Mouse (Mus musculus): ENCODE measurements around the gene Tmem161a. TPM values are rescaled to one million over a fixed set of nuclear protein-coding genes. Genes with fewer than 3 reads are reported as not detected.

Tmem161a gene
- polyA plus RNA-seq, 1 experiment, result 28.1 TPM

GRCm38 (mm10) chr8:70230837-70231236 is 58.7 kb downstream of the Tmem161a start:
- no peak for TF ChIP-seq CTCF (IDR thresholded peaks at IDR 0.05; ENCODE audit: low read depth, low read length)
- TF ChIP-seq POLR2A (IDR thresholded peaks at IDR 0.05; ENCODE audit: borderline replicate concordance, low read depth, low read length), result no peak
- Histone ChIP-seq H3K4me1 (ENCODE audit: control insufficient read depth, insufficient read depth, low read length) (peaks cover 5% of the 10 kb centered on the region), H3K27ac (ENCODE audit: insufficient read depth, low read depth, low read length) (no peak overlapping the region), H3K4me3 (ENCODE audit: insufficient read depth, low read length) (no peak overlapping the region)

Other genes with a start within 250 kb of the Tmem161a start
- 36.5 and 36.9 TPM in 2 replicates for gene Gatad2a, start 176.0 kb upstream of the Tmem161a start, polyA plus RNA-seq (2012; ENCODE audit: insufficient read depth, insufficient read length, missing spikeins)
- gene Mau2, start 129.6 kb upstream of the Tmem161a start, polyA plus RNA-seq (2012; ENCODE audit: insufficient read depth, insufficient read length, missing spikeins), result 47.2 and 51.1 TPM in 2 replicates
- 23.4 and 25.5 TPM in 2 replicates for gene Sugp1, start 129.5 kb upstream of the Tmem161a start, polyA plus RNA-seq (2012; ENCODE audit: insufficient read depth, insufficient read length, missing spikeins)
- not detected in 2 replicates for gene Tm6sf2, start 99.4 kb upstream of the Tmem161a start, polyA plus RNA-seq (2012; ENCODE audit: insufficient read depth, insufficient read length, missing spikeins)
- not detected in 2 replicates for gene Hapln4, start 88.9 kb upstream of the Tmem161a start, polyA plus RNA-seq (2012; ENCODE audit: insufficient read depth, insufficient read length, missing spikeins)
- gene Ncan, start 51.5 kb upstream of the Tmem161a start, polyA plus RNA-seq (2012; ENCODE audit: insufficient read depth, insufficient read length, missing spikeins), result not detected in 2 replicates
- gene Nr2c2ap, start 41.0 kb upstream of the Tmem161a start, polyA plus RNA-seq (2012; ENCODE audit: insufficient read depth, insufficient read length, missing spikeins), result 21.2 and 21.9 TPM in 2 replicates
- 13.5 and 15.8 TPM in 2 replicates for gene Rfxank, start 33.2 kb upstream of the Tmem161a start, polyA plus RNA-seq (2012; ENCODE audit: insufficient read depth, insufficient read length, missing spikeins)
- 43.3 and 51.9 TPM in 2 replicates for gene Borcs8, start 32.9 kb upstream of the Tmem161a start, polyA plus RNA-seq (2012; ENCODE audit: insufficient read depth, insufficient read length, missing spikeins)
- not detected in 2 replicates for gene Mef2b, start 32.6 kb upstream of the Tmem161a start, polyA plus RNA-seq (2012; ENCODE audit: insufficient read depth, insufficient read length, missing spikeins)
- 2.9 and 3.8 TPM in 2 replicates for gene Slc25a42, start 39.9 kb downstream of the Tmem161a start, polyA plus RNA-seq (2012; ENCODE audit: insufficient read depth, insufficient read length, missing spikeins)
- gene Sugp2, start 61.9 kb downstream of the Tmem161a start, polyA plus RNA-seq (2012; ENCODE audit: insufficient read depth, insufficient read length, missing spikeins), result 24.3 and 26.5 TPM in 2 replicates
- gene Armc6, start 62.1 kb downstream of the Tmem161a start, polyA plus RNA-seq (2012; ENCODE audit: insufficient read depth, insufficient read length, missing spikeins), result 5.0 and 6.6 TPM in 2 replicates
- gene Homer3, start 110.5 kb downstream of the Tmem161a start, polyA plus RNA-seq (2012; ENCODE audit: insufficient read depth, insufficient read length, missing spikeins), result 27.4 and 29.3 TPM in 2 replicates
- gene Ddx49, start 130.1 kb downstream of the Tmem161a start, polyA plus RNA-seq (2012; ENCODE audit: insufficient read depth, insufficient read length, missing spikeins), result 23.9 and 24.3 TPM in 2 replicates
- gene Cope, start 130.2 kb downstream of the Tmem161a start, polyA plus RNA-seq (2012; ENCODE audit: insufficient read depth, insufficient read length, missing spikeins), result 119 and 139 TPM in 2 replicates
- gene Cers1, start 143.4 kb downstream of the Tmem161a start, polyA plus RNA-seq (2012; ENCODE audit: insufficient read depth, insufficient read length, missing spikeins), result not detected in 2 replicates
- gene Gdf1, start 157.5 kb downstream of the Tmem161a start, polyA plus RNA-seq (2012; ENCODE audit: insufficient read depth, insufficient read length, missing spikeins), result not detected in 2 replicates
- 30.6 and 31.6 TPM in 2 replicates for gene Upf1, start 180.9 kb downstream of the Tmem161a start, polyA plus RNA-seq (2012; ENCODE audit: insufficient read depth, insufficient read length, missing spikeins)
- gene Comp, start 201.2 kb downstream of the Tmem161a start, polyA plus RNA-seq (2012; ENCODE audit: insufficient read depth, insufficient read length, missing spikeins), result 1.1 and 1.2 TPM in 2 replicates